Mouse (Mus musculus) stomach, postnatal 0 days (tissue): Measurements from ENCODE around the gene Pithd1.

ENCODE experiments used
- CTCF ChIP-seq: IDR thresholded peaks from 2 replicates; pipeline ENCODE4 v1.5.1; 2016; ENCODE audit warnings: antibody characterized with exemption, low read depth, mild to moderate bottlenecking, moderate library complexity
- EP300 ChIP-seq: optimal IDR thresholded peaks from 2 replicates; pipeline ENCODE3; 2016; ENCODE audit warnings: antibody characterized with exemption

DNA sequence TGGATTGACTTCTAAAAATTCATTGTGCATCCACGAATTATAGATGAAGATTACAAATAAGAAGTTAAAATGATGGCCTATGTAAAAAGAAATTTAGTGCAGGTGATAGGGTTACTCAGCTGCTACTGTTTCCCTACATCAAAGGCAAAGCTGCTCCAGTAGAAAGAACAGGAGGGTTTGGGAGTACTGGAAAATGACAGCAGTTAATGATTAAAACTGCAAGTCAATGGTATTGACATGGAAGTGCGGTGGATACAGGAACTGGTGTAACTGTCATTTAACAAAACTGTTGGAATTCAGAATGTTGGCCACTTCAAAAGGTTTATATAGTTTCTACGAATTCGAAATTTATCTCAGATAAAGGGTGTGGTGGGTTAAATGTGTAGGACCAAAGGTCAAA lies 8.1 kb upstream of the Pithd1 start:
- TF ChIP-seq EP300 (no peak), CTCF (no peak)
